Mouse (Mus musculus) right cerebral cortex, adult 2 months (tissue): ENCODE results near the gene Sh2d1b2.

Experiments used
- DNase-seq, 2 experiments: peaks; one replicate each; pipeline ENCODE4 v3.0.0; 2021 to 2022; ENCODE audit warnings: low spot score in 2 of 2

Gene Sh2d1b2

DNA sequence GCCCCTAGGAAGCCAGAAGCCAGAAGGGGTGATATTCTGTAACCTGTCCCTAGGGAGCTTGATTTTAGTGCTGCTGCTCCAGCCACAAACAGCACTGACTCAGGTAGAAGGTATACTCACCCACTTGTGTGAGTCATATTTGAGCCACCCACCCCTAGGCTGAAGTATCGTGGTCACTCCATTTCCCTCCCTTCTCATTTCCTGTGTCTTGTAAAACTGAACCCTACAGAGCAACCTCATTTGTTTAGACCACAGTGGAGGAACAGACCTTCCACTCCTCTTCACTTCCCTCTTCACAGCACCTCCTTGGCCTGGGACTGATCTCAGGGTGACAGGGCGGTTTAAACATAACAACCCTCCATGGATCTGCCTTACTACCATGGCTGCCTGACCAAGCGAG is 44.5 kb downstream of the Sh2d1b2 start, which contains the start of gene Sh2d1b1:
TSS of gene Sh2d1b1 (plus strand) at position 305 of the 400 bp plus-strand sequence.
- no peak for DNase-seq

DNA sequence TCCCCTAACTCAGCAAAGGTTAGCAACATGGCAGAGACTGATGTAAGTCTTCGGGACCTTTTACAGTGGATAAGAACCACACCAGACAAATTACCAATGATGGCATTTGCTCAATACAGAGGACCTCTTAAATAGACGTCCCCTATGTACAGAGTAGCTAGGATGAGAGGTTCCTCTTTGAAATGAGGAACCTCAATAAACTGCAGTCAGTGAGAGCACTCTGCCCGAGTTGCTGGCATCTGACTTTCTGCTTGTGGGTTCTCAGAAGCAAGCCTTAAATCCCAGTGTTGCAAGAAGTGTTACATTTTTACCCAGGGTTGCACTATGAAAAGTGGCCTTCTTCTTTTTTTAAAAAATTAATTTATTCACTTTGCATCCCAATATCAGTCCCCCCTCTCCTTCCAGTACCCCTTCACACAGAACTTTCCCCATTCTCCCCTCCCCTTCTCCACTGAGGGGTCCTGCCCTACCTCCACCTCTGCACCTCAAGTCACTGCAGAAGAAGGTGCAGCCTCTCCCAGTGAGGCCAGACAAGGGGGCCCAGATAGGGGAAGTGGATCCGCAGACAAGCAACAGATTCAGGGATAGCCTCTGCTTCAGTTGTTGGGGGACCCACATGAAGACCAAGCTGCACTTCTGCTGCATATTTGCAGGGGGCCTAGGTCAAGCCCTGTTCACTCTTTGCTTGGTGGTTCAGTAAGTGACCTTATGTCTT is 50.0 kb downstream of the Sh2d1b2 start:
- no peak for DNase-seq

DNA sequence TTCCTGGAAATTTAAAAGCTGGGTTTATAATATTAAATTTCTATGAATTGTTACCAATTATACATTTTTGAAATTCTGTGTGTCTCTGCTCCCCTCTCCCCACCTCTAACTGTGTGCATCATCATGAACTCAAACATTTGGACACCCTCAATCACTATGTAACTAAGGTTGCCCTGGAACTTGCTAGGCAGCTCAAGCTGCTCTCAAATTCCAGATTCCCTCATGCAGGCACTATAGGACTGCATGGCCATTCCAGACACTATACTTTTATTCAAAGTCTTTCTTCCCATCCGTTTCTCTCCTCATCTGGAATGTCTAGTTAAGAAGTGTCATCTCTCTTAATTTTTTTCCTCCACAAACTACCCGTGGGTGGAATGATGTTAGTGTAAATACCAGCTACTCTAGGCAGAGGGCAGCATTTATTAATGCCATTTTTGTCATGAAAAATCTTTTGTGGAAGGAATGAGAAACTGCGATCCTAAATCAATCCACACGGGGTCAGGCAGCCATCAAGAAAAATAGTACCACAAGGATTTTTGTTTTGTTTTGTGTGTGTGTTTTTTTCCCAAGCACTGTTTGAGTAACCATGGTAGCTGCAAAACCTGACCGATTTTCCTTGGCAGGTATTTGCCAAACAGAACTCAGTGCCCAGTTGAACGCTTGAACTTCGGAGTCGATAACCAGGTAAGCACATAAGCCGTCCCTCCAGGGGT is 59.8 kb downstream of the Sh2d1b2 start:
- peak; percentile 73 to 75 for DNase-seq

DNA sequence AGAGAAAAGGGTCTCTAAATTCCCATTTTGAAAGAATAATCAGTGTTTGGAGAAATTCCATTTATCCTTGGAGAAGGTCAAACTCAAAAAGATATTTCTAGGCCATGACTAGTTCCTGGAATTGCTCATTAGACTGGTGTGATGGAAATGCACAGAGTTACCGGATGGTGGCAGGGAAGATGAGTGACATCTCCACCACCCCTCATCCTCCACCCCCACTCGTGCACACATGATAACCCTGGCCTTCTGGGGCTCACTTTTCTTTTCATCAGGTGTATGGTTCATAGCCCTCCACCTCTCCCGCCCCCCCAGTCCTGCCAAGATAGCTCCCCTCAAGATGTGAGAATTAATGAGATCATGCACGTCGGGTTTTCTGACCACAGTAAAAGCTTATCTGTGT is 60.7 kb downstream of the Sh2d1b2 start:
- DNase-seq, result no peak

DNA sequence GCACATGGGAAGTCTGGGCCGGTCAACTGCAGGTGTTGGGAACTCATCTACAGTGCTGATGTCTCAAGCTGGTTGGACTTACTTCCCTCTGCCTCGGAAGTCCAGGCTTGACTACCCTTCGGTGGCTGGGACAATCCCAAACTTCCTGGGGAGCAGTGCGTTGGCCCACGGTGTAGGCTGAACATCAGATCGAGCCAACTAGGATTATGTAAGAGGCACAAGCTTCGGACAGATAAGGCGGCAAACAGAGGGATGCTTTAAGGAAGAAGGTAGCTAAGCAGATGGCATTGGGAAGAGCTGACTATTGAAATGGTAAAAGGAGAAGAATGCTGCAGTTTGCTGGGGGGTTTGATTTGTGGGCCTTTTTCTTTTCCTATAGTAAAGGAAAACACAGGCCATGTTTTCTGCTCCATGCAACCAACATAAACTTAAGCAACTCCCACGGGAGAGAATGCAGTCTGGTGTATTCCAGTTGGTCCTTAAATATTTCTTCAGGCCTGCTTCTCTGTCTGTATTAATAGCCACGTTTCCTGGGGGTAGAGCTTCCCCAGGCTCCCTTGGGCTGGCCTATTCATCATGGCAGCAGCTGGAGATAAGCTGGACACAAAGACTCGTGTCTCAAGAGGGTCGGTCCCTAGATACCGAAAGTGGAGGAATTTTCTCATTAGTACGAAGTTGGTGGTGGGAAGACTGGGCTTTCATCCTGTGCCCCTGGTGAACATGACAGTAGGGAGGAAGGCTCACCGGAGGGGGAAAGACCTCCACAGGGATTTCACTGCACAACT is 62.4 kb downstream of the Sh2d1b2 start:
- no peak for DNase-seq

DNA sequence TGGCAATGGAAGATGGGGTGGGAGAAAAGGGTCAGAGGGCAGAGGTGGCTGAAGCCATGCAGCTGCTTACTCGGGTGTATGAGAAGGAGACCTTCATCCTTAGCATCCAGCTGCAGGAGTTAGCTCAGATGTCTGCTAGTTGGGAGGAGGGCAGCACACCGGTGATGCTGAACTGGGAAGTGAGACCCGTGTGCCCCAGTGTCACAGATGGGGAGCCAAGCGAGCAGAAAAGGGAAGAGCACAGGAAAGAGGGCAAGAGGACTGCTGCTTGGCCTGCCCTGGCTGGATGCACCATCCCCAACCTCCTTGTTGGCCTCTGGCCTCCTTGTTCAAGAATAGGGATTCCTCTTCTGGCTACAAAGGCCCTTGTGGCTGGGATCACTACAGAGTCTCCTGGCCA is 66.9 kb downstream of the Sh2d1b2 start:
- no peak for DNase-seq

DNA sequence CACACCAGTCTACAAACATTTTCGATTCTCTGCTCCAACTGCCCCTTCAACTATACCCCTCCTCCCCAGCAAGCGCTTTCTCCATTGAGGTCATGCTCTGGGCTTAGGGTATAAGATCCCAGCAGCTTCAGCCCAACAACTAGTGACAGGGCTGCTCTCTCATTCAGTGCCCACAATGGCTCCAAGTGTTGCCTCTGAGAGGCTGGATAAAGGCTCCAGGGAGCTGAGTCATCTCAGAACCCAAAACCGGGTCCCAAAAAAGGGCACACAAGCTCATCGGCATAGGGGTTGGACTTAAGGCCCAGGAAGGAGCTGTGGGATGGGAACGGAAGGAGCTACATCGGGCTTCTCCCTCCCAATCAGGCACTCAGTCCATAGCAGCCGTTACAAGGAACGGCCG is 69.1 kb downstream of the Sh2d1b2 start:
- DNase-seq, result no peak

DNA sequence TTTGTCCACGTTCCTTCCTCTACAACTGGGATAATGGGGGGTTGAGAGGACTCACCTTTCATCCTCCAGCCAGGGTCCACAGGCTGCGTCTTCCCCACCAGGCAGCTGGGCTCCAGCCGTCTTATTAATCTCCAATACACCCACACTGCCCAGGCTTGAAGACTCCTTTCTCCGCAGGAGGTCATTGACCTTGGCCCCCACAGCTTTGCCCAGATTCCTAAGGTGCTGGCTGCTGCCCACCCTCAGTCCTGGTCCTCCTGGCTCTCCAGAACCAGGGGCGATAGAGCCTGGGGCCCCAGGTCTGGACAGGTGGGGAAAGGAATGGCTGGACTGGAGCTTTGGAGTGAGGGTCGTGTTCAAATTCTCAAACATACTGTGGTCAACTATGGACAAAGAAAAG is 69.9 kb downstream of the Sh2d1b2 start:
- no peak for DNase-seq

DNA sequence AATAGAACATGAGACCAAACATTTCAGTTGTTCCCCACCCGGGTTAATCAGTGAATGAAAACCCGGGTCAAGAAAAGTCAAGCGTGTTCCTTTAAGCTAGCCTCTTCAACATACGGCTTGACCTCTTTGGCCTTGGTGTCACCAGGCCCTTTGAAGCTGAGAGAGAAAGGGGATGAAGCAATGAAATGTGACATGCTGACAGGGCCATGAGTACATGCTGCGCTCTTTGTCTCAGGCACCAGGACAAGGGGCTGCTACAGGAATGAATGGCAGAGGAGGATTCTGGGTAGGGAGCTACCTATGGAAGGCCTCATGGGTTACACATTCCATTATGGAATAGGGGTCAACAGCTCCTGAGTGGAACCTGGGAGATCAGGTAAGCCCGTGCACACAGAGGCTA is 70.6 kb downstream of the Sh2d1b2 start:
- DNase-seq, result no peak
